Mouse (Mus musculus) left cerebral cortex, adult 8-10 months (tissue): ENCODE data around the gene Galns. TPM values are rescaled to one million over a fixed set of nuclear protein-coding genes. Genes with fewer than 3 reads are reported as not detected.

Source experiments
- DNase-seq, 2 experiments: peaks; one replicate each; pipeline ENCODE4 v3.0.0; 2022; ENCODE audit warnings: low spot score in 2 of 2
- total RNA-seq, 4 experiments: library from RNA; stranded (reverse); gene quantifications; 2 replicates each; pipeline ENCODE4 v1.2.4; 2022

The Galns gene
- total RNA-seq, 4 experiments from 2014 or later, result 9.3 to 11.5 (median 10.9) TPM

GRCm38 (mm10) chr8:122568881-122569309 lies 42.4 kb downstream of the Galns start:
- DNase-seq, result no peak

- no peak for DNase-seq
Observed at GRCm38 (mm10) chr8:122568109-122568504, 43.2 kb downstream of the Galns start.

GRCm38 (mm10) chr8:122567361-122568108 lies 43.7 kb downstream of the Galns start, which contains the start of gene Cdt1:
Gene Cdt1 (plus strand): TSS chr8:122568015.
- DNase-seq, result peak; percentile 82 to 95

- DNase-seq, result no peak
Observed at GRCm38 (mm10) chr8:122566766-122567165, 44.5 kb downstream of the Galns start.

GRCm38 (mm10) chr8:122564363-122565352 lies 46.6 kb downstream of the Galns start:
- no peak for DNase-seq

- DNase-seq, result no peak
Observed at GRCm38 (mm10) chr8:122561199-122561598, 50.1 kb downstream of the Galns start.

- no peak for DNase-seq
Observed at GRCm38 (mm10) chr8:122558671-122559349, 52.5 kb downstream of the Galns start.

GRCm38 (mm10) chr8:122557248-122558038 lies 53.8 kb downstream of the Galns start:
- no peak for DNase-seq

- DNase-seq, result no peak
Observed at GRCm38 (mm10) chr8:122556030-122557009, 54.9 kb downstream of the Galns start.

GRCm38 (mm10) chr8:122554786-122555185 lies 56.5 kb downstream of the Galns start:
- DNase-seq, result peak in 1 of 2 experiments; percentile 75

- peak in 1 of 2 experiments; percentile 65 for DNase-seq
Observed at GRCm38 (mm10) chr8:122551265-122552051, 59.8 kb downstream of the Galns start, which contains the start of gene Piezo1. Gene Piezo1 (minus strand): TSS chr8:122551329.

GRCm38 (mm10) chr8:122550995-122551264 lies 60.3 kb downstream of the Galns start:
- no peak for DNase-seq

- no peak for DNase-seq
Observed at GRCm38 (mm10) chr8:122550234-122550994, 60.8 kb downstream of the Galns start.

GRCm38 (mm10) chr8:122548891-122549439 lies 62.3 kb downstream of the Galns start:
- DNase-seq, result no peak

GRCm38 (mm10) chr8:122548331-122548730 lies 62.9 kb downstream of the Galns start:
- DNase-seq, result no peak

GRCm38 (mm10) chr8:122547815-122548214 lies 63.4 kb downstream of the Galns start:
- DNase-seq, result no peak

GRCm38 (mm10) chr8:122546811-122547453 lies 64.3 kb downstream of the Galns start:
- no peak for DNase-seq
